Mouse (Mus musculus): ENCODE data around the gene Nr2f2. TPM values are rescaled to one million over a fixed set of nuclear protein-coding genes. Genes with fewer than 3 reads are reported as not detected.

Gene Nr2f2
- 26.5 and 27.7 TPM in 2 replicates for polyA plus RNA-seq (2016; fragmentation: Nextera tagmentation; extraction: Ambion mirVana)

GRCm38 (mm10) chr7:70365941-70366807, at the start of gene Nr2f2:
Gene Nr2f2 (minus strand): TSS chr7:70366735.
- peaks cover 19% of the 10 kb centered on the region for H3K4me1 ChIP-seq (replicated peaks)
- H3K36me3 ChIP-seq: no peaks in the 10 kb centered on the region
- peak within 1 kb of the TSS; percentile 68 for H3K4me2 ChIP-seq
- peak within 1 kb of the TSS; percentile 63 for H3K9ac ChIP-seq
- peak within 1 kb of the TSS; percentile 73; the same call in 1 of the 2 replicates for H3K27ac ChIP-seq (ENCODE audit: poor library complexity, severe bottlenecking)
- WGBS: 2% methylated on average over 16 of the region's 16 CpGs
- H3K9me3 ChIP-seq (replicated peaks): no peaks in the 10 kb centered on the region
- H3K27me3 ChIP-seq (replicated peaks): peaks cover 43% of the 10 kb centered on the region
- ATAC-seq (ENCODE audit: insufficient number of reproducible peaks, low FRiP score): no peak
- peak within 1 kb of the TSS; percentile 56 for H3K4me3 ChIP-seq

- no peak for ATAC-seq (ENCODE audit: insufficient number of reproducible peaks, low FRiP score)
Observed at GRCm38 (mm10) chr7:70414461-70414860, 47.9 kb upstream of the Nr2f2 start.

GRCm38 (mm10) chr7:70413646-70414045, 47.1 kb upstream of the Nr2f2 start:
- 87% methylated on average over 4 of the region's 4 CpGs for WGBS
- no peak overlapping the region for H3K9ac ChIP-seq
- no peak for ATAC-seq (ENCODE audit: insufficient number of reproducible peaks, low FRiP score)
- H3K27me3 ChIP-seq (replicated peaks): no peaks in the 10 kb centered on the region
- peaks cover 12% of the 10 kb centered on the region for H3K4me1 ChIP-seq (replicated peaks)
- H3K27ac ChIP-seq (ENCODE audit: poor library complexity, severe bottlenecking): no peak overlapping the region
- H3K4me2 ChIP-seq: no peak overlapping the region
- H3K36me3 ChIP-seq: no peaks in the 10 kb centered on the region
- no peak overlapping the region for H3K4me3 ChIP-seq
- no peaks in the 10 kb centered on the region for H3K9me3 ChIP-seq (replicated peaks)

More at GRCm38 (mm10) chr7:70414461-70414860, 47.9 kb upstream of the Nr2f2 start:
- Histone ChIP-seq H3K27ac (ENCODE audit: poor library complexity, severe bottlenecking) (no peak overlapping the region), H3K36me3 (no peaks in the 10 kb centered on the region), H3K9me3 (replicated peaks) (no peaks in the 10 kb centered on the region), H3K27me3 (replicated peaks) (no peaks in the 10 kb centered on the region), H3K4me2 (no peak overlapping the region), H3K4me3 (no peak overlapping the region), H3K4me1 (replicated peaks) (peaks cover 12% of the 10 kb centered on the region), H3K9ac (no peak overlapping the region)
- WGBS: 84% methylated on average over 4 of the region's 4 CpGs

- no peak overlapping the region for H3K4me3 ChIP-seq
- ATAC-seq (ENCODE audit: insufficient number of reproducible peaks, low FRiP score): no peak
- H3K9ac ChIP-seq: no peak overlapping the region
- no peaks in the 10 kb centered on the region for H3K27me3 ChIP-seq (replicated peaks)
- 86% methylated on average over 7 of the region's 7 CpGs for WGBS
- no peaks in the 10 kb centered on the region for H3K9me3 ChIP-seq (replicated peaks)
- H3K4me2 ChIP-seq: no peak overlapping the region
- H3K27ac ChIP-seq (ENCODE audit: poor library complexity, severe bottlenecking): no peak overlapping the region
- H3K4me1 ChIP-seq (replicated peaks): peaks cover 12% of the 10 kb centered on the region
- H3K36me3 ChIP-seq: no peaks in the 10 kb centered on the region
Observed at GRCm38 (mm10) chr7:70412900-70413299, 46.4 kb upstream of the Nr2f2 start.

GRCm38 (mm10) chr7:70410350-70410749, 43.8 kb upstream of the Nr2f2 start:
- Histone ChIP-seq H3K9me3 (replicated peaks) (no peaks in the 10 kb centered on the region), H3K4me2 (peak overlapping the region; percentile 46), H3K27me3 (replicated peaks) (no peaks in the 10 kb centered on the region), H3K27ac (ENCODE audit: poor library complexity, severe bottlenecking) (no peak overlapping the region), H3K4me3 (no peak overlapping the region), H3K4me1 (replicated peaks) (peaks cover 12% of the 10 kb centered on the region), H3K36me3 (no peaks in the 10 kb centered on the region), H3K9ac (no peak overlapping the region)
- 0 out of 2 replicates have a peak, but pooled peaks have one; percentile 15 for ATAC-seq (ENCODE audit: insufficient number of reproducible peaks, low FRiP score)
- WGBS: 24% methylated on average over 3 of the region's 3 CpGs

- 41% methylated on average over 11 of the region's 11 CpGs for WGBS
- no peak for ATAC-seq (ENCODE audit: insufficient number of reproducible peaks, low FRiP score)
- H3K4me3 ChIP-seq: no peak overlapping the region
Observed at GRCm38 (mm10) chr7:70409890-70410289, 43.4 kb upstream of the Nr2f2 start.

GRCm38 (mm10) chr7:70408814-70409213, 42.3 kb upstream of the Nr2f2 start:
- 51% methylated on average over 3 of the region's 3 CpGs for WGBS
- H3K36me3 ChIP-seq: no peaks in the 10 kb centered on the region
- peaks cover 12% of the 10 kb centered on the region for H3K4me1 ChIP-seq (replicated peaks)
- no peak for ATAC-seq (ENCODE audit: insufficient number of reproducible peaks, low FRiP score)
- no peaks in the 10 kb centered on the region for H3K9me3 ChIP-seq (replicated peaks)
- no peak overlapping the region for H3K27ac ChIP-seq (ENCODE audit: poor library complexity, severe bottlenecking)
- no peak overlapping the region for H3K9ac ChIP-seq
- no peak overlapping the region for H3K4me3 ChIP-seq
- no peak overlapping the region for H3K4me2 ChIP-seq
- no peaks in the 10 kb centered on the region for H3K27me3 ChIP-seq (replicated peaks)

More at GRCm38 (mm10) chr7:70409890-70410289, 43.4 kb upstream of the Nr2f2 start:
- Histone ChIP-seq H3K9ac (no peak overlapping the region), H3K27me3 (replicated peaks) (no peaks in the 10 kb centered on the region), H3K4me2 (peak overlapping the region; percentile 46), H3K27ac (ENCODE audit: poor library complexity, severe bottlenecking) (no peak overlapping the region), H3K4me1 (replicated peaks) (peaks cover 12% of the 10 kb centered on the region), H3K36me3 (no peaks in the 10 kb centered on the region), H3K9me3 (replicated peaks) (no peaks in the 10 kb centered on the region)

GRCm38 (mm10) chr7:70407123-70407522, 40.6 kb upstream of the Nr2f2 start:
- Histone ChIP-seq H3K36me3 (no peaks in the 10 kb centered on the region), H3K4me1 (replicated peaks) (peaks cover 12% of the 10 kb centered on the region), H3K9ac (no peak overlapping the region), H3K27ac (ENCODE audit: poor library complexity, severe bottlenecking) (no peak overlapping the region), H3K27me3 (replicated peaks) (no peaks in the 10 kb centered on the region), H3K4me3 (no peak overlapping the region), H3K9me3 (replicated peaks) (no peaks in the 10 kb centered on the region), H3K4me2 (no peak overlapping the region)
- 90% methylated on average over 11 of the region's 11 CpGs for WGBS
- ATAC-seq (ENCODE audit: insufficient number of reproducible peaks, low FRiP score): no peak

- Histone ChIP-seq H3K27me3 (replicated peaks) (no peaks in the 10 kb centered on the region), H3K4me1 (replicated peaks) (peaks cover 12% of the 10 kb centered on the region), H3K9ac (no peak overlapping the region), H3K4me2 (no peak overlapping the region), H3K36me3 (no peaks in the 10 kb centered on the region), H3K9me3 (replicated peaks) (no peaks in the 10 kb centered on the region), H3K27ac (ENCODE audit: poor library complexity, severe bottlenecking) (no peak overlapping the region), H3K4me3 (no peak overlapping the region)
- 83% methylated on average over 11 of the region's 11 CpGs for WGBS
- no peak for ATAC-seq (ENCODE audit: insufficient number of reproducible peaks, low FRiP score)
Observed at GRCm38 (mm10) chr7:70406527-70406926, 40.0 kb upstream of the Nr2f2 start.

GRCm38 (mm10) chr7:70405466-70405865, 38.9 kb upstream of the Nr2f2 start:
- H3K9me3 ChIP-seq (replicated peaks): no peaks in the 10 kb centered on the region
- no peak overlapping the region for H3K4me2 ChIP-seq
- H3K27ac ChIP-seq (ENCODE audit: poor library complexity, severe bottlenecking): no peak overlapping the region
- H3K27me3 ChIP-seq (replicated peaks): no peaks in the 10 kb centered on the region
- ATAC-seq (ENCODE audit: insufficient number of reproducible peaks, low FRiP score): no peak
- H3K9ac ChIP-seq: no peak overlapping the region
- peaks cover 10% of the 10 kb centered on the region for H3K4me1 ChIP-seq (replicated peaks)
- no peaks in the 10 kb centered on the region for H3K36me3 ChIP-seq
- H3K4me3 ChIP-seq: no peak overlapping the region
- WGBS: 61% methylated on average over 2 of the region's 2 CpGs

GRCm38 (mm10) chr7:70382828-70383227, 16.3 kb upstream of the Nr2f2 start:
- no peak overlapping the region for H3K9ac ChIP-seq
- no peaks in the 10 kb centered on the region for H3K36me3 ChIP-seq
- H3K27ac ChIP-seq (ENCODE audit: poor library complexity, severe bottlenecking): no peak overlapping the region
- no peaks in the 10 kb centered on the region for H3K4me1 ChIP-seq (replicated peaks)
- ATAC-seq (ENCODE audit: insufficient number of reproducible peaks, low FRiP score): no peak
- no peak overlapping the region for H3K4me3 ChIP-seq
- no peak overlapping the region for H3K4me2 ChIP-seq
- WGBS: 78% methylated on average over 4 of the region's 4 CpGs
- H3K27me3 ChIP-seq (replicated peaks): no peaks in the 10 kb centered on the region; the same call in 1 of the 2 replicates
- no peaks in the 10 kb centered on the region for H3K9me3 ChIP-seq (replicated peaks)

Data from heart, embryonic 12.5 days (tissue).